Mouse (Mus musculus): Measurements from ENCODE around the gene Rps6kl1.
A peak's percentile ranks its signal among the peaks of the same experiment; 100 is the strongest.

The Rps6kl1 gene

GRCm38 (mm10) chr12:85108643-85109042, 42.4 kb downstream of the Rps6kl1 start:
- no peak for DNase-seq (ENCODE audit: low read depth, low spot score)

- DNase-seq (ENCODE audit: low read depth, low spot score): no peak
Measured at GRCm38 (mm10) chr12:85106292-85106691, 44.8 kb downstream of the Rps6kl1 start.

GRCm38 (mm10) chr12:85104789-85105188, 46.3 kb downstream of the Rps6kl1 start:
- no peak for DNase-seq (ENCODE audit: low read depth, low spot score)

- no peak for DNase-seq (ENCODE audit: low read depth, low spot score)
Measured at GRCm38 (mm10) chr12:85103096-85103495, 48.0 kb downstream of the Rps6kl1 start.

GRCm38 (mm10) chr12:85101521-85102106, 49.5 kb downstream of the Rps6kl1 start:
- DNase-seq (ENCODE audit: low read depth, low spot score): no peak

GRCm38 (mm10) chr12:85101001-85101400, 50.1 kb downstream of the Rps6kl1 start:
- DNase-seq (ENCODE audit: low read depth, low spot score): no peak

GRCm38 (mm10) chr12:85095859-85096258, 55.2 kb downstream of the Rps6kl1 start:
- DNase-seq (ENCODE audit: low read depth, low spot score): no peak

- no peak for DNase-seq (ENCODE audit: low read depth, low spot score)
Measured at GRCm38 (mm10) chr12:85095146-85095545, 55.9 kb downstream of the Rps6kl1 start.

GRCm38 (mm10) chr12:85094706-85095105, 56.4 kb downstream of the Rps6kl1 start:
- DNase-seq (ENCODE audit: low read depth, low spot score): no peak

- no peak for DNase-seq (ENCODE audit: low read depth, low spot score)
Measured at GRCm38 (mm10) chr12:85094010-85094409, 57.1 kb downstream of the Rps6kl1 start.

GRCm38 (mm10) chr12:85092214-85092613, 58.9 kb downstream of the Rps6kl1 start:
- DNase-seq (ENCODE audit: low read depth, low spot score): peak; percentile 50

GRCm38 (mm10) chr12:85091190-85091589, 59.9 kb downstream of the Rps6kl1 start:
- DNase-seq (ENCODE audit: low read depth, low spot score): no peak

- no peak for DNase-seq (ENCODE audit: low read depth, low spot score)
Measured at GRCm38 (mm10) chr12:85087845-85088244, 63.2 kb downstream of the Rps6kl1 start.

All from retina, adult 2 months (tissue).